Mouse (Mus musculus): ENCODE data around the gene Prkd3.

Gene Prkd3

GRCm38 (mm10) chr17:78999189-78999588 lies 21.4 kb downstream of the Prkd3 start:
- DNase-seq, result no peak

GRCm38 (mm10) chr17:78998130-78998529 lies 22.5 kb downstream of the Prkd3 start:
- DNase-seq, result no peak

- DNase-seq, result no peak
These were observed 25.4 kb downstream of the Prkd3 start for GRCm38 (mm10) chr17:78994931-78995820.

- no peak for DNase-seq
These were observed 26.2 kb downstream of the Prkd3 start for GRCm38 (mm10) chr17:78994382-78994781.

GRCm38 (mm10) chr17:78993670-78994069 lies 26.9 kb downstream of the Prkd3 start:
- no peak for DNase-seq

- DNase-seq, result no peak
These were observed 28.2 kb downstream of the Prkd3 start for GRCm38 (mm10) chr17:78992303-78993027.

- DNase-seq, result no peak
These were observed 29.1 kb downstream of the Prkd3 start for GRCm38 (mm10) chr17:78991549-78991948.

GRCm38 (mm10) chr17:78989015-78989414 lies 31.6 kb downstream of the Prkd3 start:
- no peak for DNase-seq

- DNase-seq, result no peak
These were observed 36.9 kb downstream of the Prkd3 start for GRCm38 (mm10) chr17:78983736-78984135.

GRCm38 (mm10) chr17:78983166-78983565 lies 37.5 kb downstream of the Prkd3 start:
- no peak for DNase-seq

GRCm38 (mm10) chr17:78968500-78968899 lies 52.1 kb downstream of the Prkd3 start:
- no peak for DNase-seq

- DNase-seq, result peak; percentile 17
These were observed 54.3 kb downstream of the Prkd3 start for GRCm38 (mm10) chr17:78966092-78966883.

- no peak for DNase-seq
These were observed 56.2 kb downstream of the Prkd3 start for GRCm38 (mm10) chr17:78964387-78964786.

- DNase-seq, result no peak
These were observed 61.1 kb downstream of the Prkd3 start for GRCm38 (mm10) chr17:78959473-78959872.

- no peak for DNase-seq
These were observed 67.4 kb downstream of the Prkd3 start for GRCm38 (mm10) chr17:78953240-78953639.

- no peak for DNase-seq
These were observed 68.5 kb downstream of the Prkd3 start for GRCm38 (mm10) chr17:78952070-78952469.

GRCm38 (mm10) chr17:78951225-78951624 lies 69.4 kb downstream of the Prkd3 start:
- no peak for DNase-seq

- DNase-seq, result no peak
These were observed 78.0 kb downstream of the Prkd3 start for GRCm38 (mm10) chr17:78942579-78942978.

- no peak for DNase-seq
These were observed 81.7 kb downstream of the Prkd3 start for GRCm38 (mm10) chr17:78938927-78939326.

- DNase-seq, result no peak
These were observed 83.3 kb downstream of the Prkd3 start for GRCm38 (mm10) chr17:78937229-78937853.

- peak; percentile 96 for DNase-seq
These were observed 84.0 kb downstream of the Prkd3 start, which contains the start of the genes Cebpz and Ndufaf7 for GRCm38 (mm10) chr17:78936466-78937228. Gene Cebpz, minus strand, starts transcription at chr17:78937066. Gene Ndufaf7, plus strand, starts transcription at chr17:78937136.

GRCm38 (mm10) chr17:78935857-78936256 lies 84.8 kb downstream of the Prkd3 start:
- no peak for DNase-seq

Measured in lung, postnatal 14 days (tissue).